ENCODE assay signal across 21 mouse cellular contexts in the genomic region with DNA sequence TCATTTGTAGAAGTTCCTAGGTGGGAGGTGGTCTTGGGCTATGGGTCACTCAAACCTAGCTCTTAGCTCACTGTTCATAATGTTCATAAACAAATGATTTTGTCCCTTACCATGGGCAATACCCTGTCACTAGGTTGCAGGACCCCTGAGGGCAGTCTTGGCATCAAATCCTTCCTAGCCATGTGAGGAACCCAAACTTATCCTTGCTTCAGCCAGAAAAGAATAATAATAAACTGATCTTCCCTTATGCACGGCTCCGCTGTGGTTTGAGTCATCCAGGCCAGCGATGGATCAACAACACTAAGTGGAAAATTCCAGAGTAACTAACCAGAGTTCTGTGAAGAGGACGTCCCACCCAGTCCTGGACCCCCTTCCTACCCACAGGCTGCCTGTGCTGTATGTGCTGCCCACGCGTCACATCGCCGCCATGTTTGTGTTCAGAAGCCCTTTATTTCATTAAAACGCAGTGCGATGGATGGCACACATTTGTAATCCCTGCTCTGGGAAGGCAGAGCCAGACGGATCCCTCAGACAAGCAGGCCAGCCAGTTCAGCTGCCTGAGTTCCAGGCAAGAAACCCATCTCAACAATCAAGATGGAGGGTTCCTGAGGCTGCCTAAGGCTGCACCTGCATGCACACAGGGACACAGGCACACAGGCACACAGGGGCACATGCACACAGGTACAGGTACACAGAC. TPM values are rescaled to one million over a fixed set of nuclear protein-coding genes. Genes with fewer than 3 reads are reported as not detected.
DNase-seq lines count a peak whose midpoint lies in the region; ATAC-seq lines count a peak whose summit lies in the region.
"Had no signal": no experiment of that assay in that cellular context is flagged by ENCODE, and none has a peak within 500 bp of the region (broad histone marks: within the 10 kb centered on the region; RNA-seq: fewer than 3 reads in every experiment).

No protein-coding gene starts in this region.

- peak; percentile 15; the same call in 1 of the 2 replicates for ATAC-seq in frontal cortex, adult (ENCODE audit: low TSS enrichment)
- ATAC-seq in megakaryocyte, adult 5-6 weeks (ENCODE audit: poor library complexity, severe bottlenecking) = no peak
- ATAC-seq: forebrain, embryonic 16.5 days; inflammation-experienced regulatory T-cells, adult 6 months had no signal

- H3K4me1 ChIP-seq in megakaryocyte, embryonic 14.5 days = peaks cover 5% of the 10 kb centered on the region; the same call in 1 of the 2 replicates
- H3K4me1 ChIP-seq: embryonic facial prominence, embryonic 13.5 days had no signal

- H3K36me3 ChIP-seq in megakaryocyte, embryonic 14.5 days (replicated peaks; ENCODE audit: low read length) = no peaks in the 10 kb centered on the region
- H3K36me3 ChIP-seq: embryonic facial prominence, embryonic 13.5 days; forebrain, embryonic 12.5 days; heart, embryonic 12.5 days; hindbrain, embryonic 15.5 days had no signal

- H3K27me3 ChIP-seq in megakaryocyte, embryonic 14.5 days (replicated peaks) = peaks cover 20% of the 10 kb centered on the region
- H3K27me3 ChIP-seq: hindbrain, embryonic 15.5 days had no signal

- H3K4me3 ChIP-seq in megakaryocyte, embryonic 14.5 days (replicated peaks) = peak overlapping the region; percentile 75
- H3K4me3 ChIP-seq: embryonic facial prominence, embryonic 13.5 days; forebrain, embryonic 12.5 days; gastrocnemius, adult 2 months; heart, embryonic 12.5 days; hindbrain, embryonic 15.5 days had no signal

- no peak for DNase-seq in frontal cortex, adult 2 months (ENCODE audit: extremely low spot score in 1 of 2, low spot score in 1 of 2)
- peak; percentile 69 for DNase-seq in brain, adult 2 months (ENCODE audit: low read depth, low spot score)
- DNase-seq in embryo, embryonic 11 days = no peak
- DNase-seq: adrenal gland, adult 2 months; adrenal gland, postnatal 36 days; cerebellum, adult 11-12 months; cerebellum, postnatal 14 days; gastrocnemius, adult 2 months; gastrocnemius, postnatal 25 days had no signal

- peaks cover 13% of the 10 kb centered on the region for H3K9me3 ChIP-seq in megakaryocyte, embryonic 14.5 days
- H3K9me3 ChIP-seq: embryonic facial prominence, embryonic 13.5 days; forebrain, embryonic 12.5 days; heart, embryonic 12.5 days; hindbrain, embryonic 15.5 days had no signal

RNA-seq across cellular contexts. Expression of a gene that starts 25.0 kb away (rescaled TPM):
- polyA plus RNA-seq in frontal cortex, adult 2 months (2012; rRNA removed) = 108 and 125 TPM in 2 replicates
- polyA plus RNA-seq in megakaryocyte, embryonic 14.5 days (2012; ENCODE audit: insufficient read depth, low replicate concordance) = 0.03 TPM in 1 of 2 replicates, not detected in the other
- not detected in 2 replicates for total RNA-seq in megakaryocyte, adult 5-6 weeks (2015)
- total RNA-seq in megakaryocyte, adult 5-6 weeks (2017) = not detected in 2 replicates
- total RNA-seq: CH12.LX; common myeloid progenitor, adult 5-6 weeks; granulocyte monocyte progenitor cell, adult 5-6 weeks had no signal

Comparison
In these comparisons a context has a peak if more than half of its experiments do, and no peak if none do; other contexts are left out.
1. RNA of a gene that starts 25.0 kb away (polyA plus RNA-seq): 108 to 125 TPM in frontal cortex, adult 2 months; 0.03 TPM in megakaryocyte, embryonic 14.5 days; every median in the first group is over 100 times any median in the second.